ENCODE assay signal across 19 mouse cellular contexts in the genomic region with DNA sequence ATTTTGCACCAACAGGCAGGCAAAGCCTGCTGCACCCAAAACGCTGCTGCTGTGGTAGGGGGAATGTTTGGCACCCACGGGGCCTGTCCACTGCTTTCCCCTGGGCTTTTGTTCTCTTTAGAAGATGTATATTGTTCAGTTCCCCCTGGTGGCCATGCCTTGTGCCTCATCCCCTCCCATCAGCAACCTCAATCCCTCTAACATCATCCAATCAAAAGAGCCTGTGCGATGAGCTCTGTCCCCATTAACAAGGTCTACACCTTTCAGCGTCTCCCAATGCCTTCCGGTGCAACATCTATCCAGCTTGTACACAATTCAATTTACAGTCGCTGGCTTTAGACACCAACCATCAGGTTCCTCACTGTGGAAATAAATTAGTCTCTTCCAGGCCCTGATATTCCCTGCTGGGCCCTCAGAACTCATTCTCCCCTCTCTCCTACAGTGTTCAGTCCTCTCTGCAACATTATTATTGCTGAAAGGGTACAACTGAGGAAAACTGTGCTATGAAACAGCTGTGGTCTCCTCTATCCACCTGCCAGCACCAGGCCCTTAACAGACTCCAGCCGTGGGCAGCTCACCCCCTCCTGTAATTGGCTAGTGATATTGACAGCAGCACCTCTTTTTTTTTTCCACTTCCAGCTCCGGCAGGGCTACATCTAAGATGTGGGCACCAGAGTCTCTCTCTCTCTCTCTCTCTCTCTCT.
DNase-seq lines count a peak whose midpoint lies in the region; ATAC-seq lines count a peak whose summit lies in the region.
"Had no signal": no experiment of that assay in that cellular context is flagged by ENCODE, and none has a peak within 500 bp of the region (broad histone marks: within the 10 kb centered on the region; RNA-seq: fewer than 3 reads in every experiment).

No protein-coding gene starts in this region.

- no peaks in the 10 kb centered on the region for H3K9me3 ChIP-seq in forebrain, embryonic 12.5 days
- no peaks in the 10 kb centered on the region for H3K9me3 ChIP-seq in hindbrain, embryonic 14.5 days (ENCODE audit: control insufficient read depth, low read length)
- no peaks in the 10 kb centered on the region for H3K9me3 ChIP-seq in midbrain, embryonic 16.5 days (replicated peaks; ENCODE audit: control insufficient read depth, low read length, poor library complexity, severe bottlenecking)
- H3K9me3 ChIP-seq in intestine, embryonic 16.5 days (ENCODE audit: control insufficient read depth, low read length), result no peaks in the 10 kb centered on the region
- H3K9me3 ChIP-seq: embryonic facial prominence, embryonic 15.5 days; limb, embryonic 10.5 days had no signal

- no peak overlapping the region for H3K4me3 ChIP-seq in forebrain, embryonic 12.5 days (replicated peaks)
- H3K4me3 ChIP-seq in hindbrain, embryonic 14.5 days (replicated peaks; ENCODE audit: low read length), result no peak overlapping the region
- no peak overlapping the region for H3K4me3 ChIP-seq in midbrain, embryonic 16.5 days (ENCODE audit: low read depth, low read length)
- H3K4me3 ChIP-seq in intestine, embryonic 16.5 days (ENCODE audit: low read length), result no peak overlapping the region
- H3K4me3 ChIP-seq: embryonic facial prominence, embryonic 15.5 days; limb, embryonic 10.5 days had no signal

- H3K9ac ChIP-seq in forebrain, embryonic 12.5 days, result no peak overlapping the region
- H3K9ac ChIP-seq in hindbrain, embryonic 14.5 days, result no peak overlapping the region
- H3K9ac ChIP-seq in midbrain, embryonic 16.5 days (ENCODE audit: low read depth, low read length), result no peak overlapping the region
- H3K9ac ChIP-seq in intestine, embryonic 16.5 days (ENCODE audit: low read depth, low read length), result no peak overlapping the region
- H3K9ac ChIP-seq: embryonic facial prominence, embryonic 15.5 days; liver, embryonic 14.5 days had no signal

- WGBS in forebrain, embryonic 12.5 days, result 36% methylated on average over 8 of the region's 8 CpGs
- WGBS in hindbrain, embryonic 14.5 days, result 28% methylated on average over 8 of the region's 8 CpGs
- 27% methylated on average over 8 of the region's 8 CpGs for WGBS in midbrain, embryonic 16.5 days
- WGBS in intestine, embryonic 16.5 days, result 61% methylated on average over 8 of the region's 8 CpGs

- no peaks in the 10 kb centered on the region for H3K27me3 ChIP-seq in forebrain, embryonic 12.5 days
- no peaks in the 10 kb centered on the region for H3K27me3 ChIP-seq in hindbrain, embryonic 14.5 days (ENCODE audit: control insufficient read depth, insufficient read depth, low read length)
- H3K27me3 ChIP-seq in midbrain, embryonic 16.5 days (ENCODE audit: control insufficient read depth, insufficient read depth, low read depth, low read length), result no peaks in the 10 kb centered on the region
- H3K27me3 ChIP-seq in intestine, embryonic 16.5 days (replicated peaks; ENCODE audit: control insufficient read depth, insufficient read depth, low read length), result no peaks in the 10 kb centered on the region
- H3K27me3 ChIP-seq: embryonic facial prominence, embryonic 15.5 days had no signal

- peak; percentile 17 for DNase-seq in ES-CJ7 (ENCODE audit: low read depth, low spot score)
- DNase-seq in hindbrain, embryonic 14.5 days (ENCODE audit: low spot score), result no peak
- no peak for DNase-seq in layer of hippocampus, adult 18-20 months (ENCODE audit: low spot score in 2 of 2)
- no peak for DNase-seq in adrenal gland, postnatal 10 days
- DNase-seq in gastrocnemius, adult 8-10 months (ENCODE audit: low spot score in 2 of 2), result no peak
- DNase-seq: adrenal gland, postnatal 36 days; cerebellum, adult 11 months; layer of hippocampus, postnatal 36 days; lung, postnatal 10 days; right cerebral cortex, postnatal 4 days; thymus, postnatal 4 days had no signal

- H3K4me2 ChIP-seq in forebrain, embryonic 12.5 days, result no peak overlapping the region
- H3K4me2 ChIP-seq in hindbrain, embryonic 14.5 days (replicated peaks), result no peak overlapping the region
- no peak overlapping the region for H3K4me2 ChIP-seq in midbrain, embryonic 16.5 days (ENCODE audit: low read length)
- H3K4me2 ChIP-seq in intestine, embryonic 16.5 days (ENCODE audit: low read depth, low read length), result no peak overlapping the region
- H3K4me2 ChIP-seq: embryonic facial prominence, embryonic 15.5 days had no signal

- H3K27ac ChIP-seq in forebrain, embryonic 12.5 days, result no peak overlapping the region
- no peak overlapping the region for H3K27ac ChIP-seq in hindbrain, embryonic 14.5 days
- H3K27ac ChIP-seq in midbrain, embryonic 16.5 days (ENCODE audit: low read length), result no peak overlapping the region
- no peak overlapping the region for H3K27ac ChIP-seq in intestine, embryonic 16.5 days (ENCODE audit: low read length)
- H3K27ac ChIP-seq: embryonic facial prominence, embryonic 15.5 days; kidney, postnatal 0 days; limb, embryonic 10.5 days; liver, embryonic 14.5 days had no signal

- H3K4me1 ChIP-seq in forebrain, embryonic 12.5 days, result 0 out of 2 replicates have a peak, but pooled peaks cover 4% of the 10 kb centered on the region
- H3K4me1 ChIP-seq in hindbrain, embryonic 14.5 days (replicated peaks; ENCODE audit: control insufficient read depth, insufficient read depth, low read length), result 0 out of 2 replicates have a peak, but pooled peaks cover 4% of the 10 kb centered on the region
- H3K4me1 ChIP-seq in midbrain, embryonic 16.5 days (ENCODE audit: control insufficient read depth, insufficient read depth, low read length), result no peaks in the 10 kb centered on the region
- H3K4me1 ChIP-seq in intestine, embryonic 16.5 days (ENCODE audit: control insufficient read depth, insufficient read depth, low read length), result no peaks in the 10 kb centered on the region
- H3K4me1 ChIP-seq: embryonic facial prominence, embryonic 15.5 days had no signal

- no peaks in the 10 kb centered on the region for H3K36me3 ChIP-seq in forebrain, embryonic 12.5 days (replicated peaks)
- H3K36me3 ChIP-seq in hindbrain, embryonic 14.5 days (replicated peaks; ENCODE audit: control insufficient read depth, insufficient read depth), result no peaks in the 10 kb centered on the region
- no peaks in the 10 kb centered on the region for H3K36me3 ChIP-seq in midbrain, embryonic 16.5 days (ENCODE audit: control insufficient read depth, insufficient read depth, low read length)
- H3K36me3 ChIP-seq in intestine, embryonic 16.5 days (ENCODE audit: control insufficient read depth, insufficient read depth, low read length), result no peaks in the 10 kb centered on the region
- H3K36me3 ChIP-seq: embryonic facial prominence, embryonic 15.5 days; limb, embryonic 10.5 days had no signal

- ATAC-seq in forebrain, embryonic 12.5 days (ENCODE audit: low FRiP score), result peak; percentile 84
- peak; percentile 53; the same call in 1 of the 2 replicates for ATAC-seq in hindbrain, embryonic 14.5 days (ENCODE audit: low FRiP score)
- peak; percentile 75 for ATAC-seq in midbrain, embryonic 16.5 days
- ATAC-seq in intestine, embryonic 16.5 days, result no peak
- ATAC-seq: inflammation-experienced regulatory T-cells, adult 6 months had no signal
